Mouse (Mus musculus) midbrain, embryonic 14.5 days (tissue): Measurements from ENCODE around the gene Vwf. TPM values are rescaled to one million over a fixed set of nuclear protein-coding genes. Genes with fewer than 3 reads are reported as not detected.

Experiments used
- ATAC-seq: fragments of 200-750 bp; cut with Nextera tagmentation; 2 replicates; pipeline ENCODE4 v1.8.0; 2017; ENCODE audit warnings: moderate number of reproducible peaks, moderate library complexity; ENCODE audit not compliant: low FRiP score, low TSS enrichment
- DNase-seq: peaks from one replicate; pipeline ENCODE4 v3.0.0-alpha.2; 2015
- H3K27ac ChIP-seq: fragments of 300-500 bp; sonication (generic); replicated peaks from 2 replicates; pipeline ENCODE4 v1.5.1; 2014; ENCODE audit warnings: mild to moderate bottlenecking, low read depth, low read length, moderate library complexity
- H3K27me3 ChIP-seq: fragments of 300-500 bp; sonication (generic); 2 replicates; pipeline ENCODE4 v1.6.1; 2014; ENCODE audit warnings: low read length, control low read depth, mixed read lengths; ENCODE audit not compliant: control insufficient read depth, insufficient read depth
- H3K36me3 ChIP-seq: fragments of 300-500 bp; sonication (generic); 2 replicates; pipeline ENCODE4 v1.6.1; 2014; ENCODE audit warnings: low read length, control low read depth; ENCODE audit not compliant: control insufficient read depth, insufficient read depth
- H3K4me1 ChIP-seq: fragments of 300-500 bp; sonication (generic); 2 replicates; pipeline ENCODE4 v1.6.1; 2014; ENCODE audit warnings: mild to moderate bottlenecking, antibody characterized with exemption, low read length, control low read depth; ENCODE audit not compliant: control insufficient read depth, insufficient read depth
- H3K4me2 ChIP-seq: fragments of 300-500 bp; sonication (generic); 2 replicates; pipeline ENCODE4 v1.6.1; 2014; ENCODE audit warnings: mild to moderate bottlenecking, low read length, moderate library complexity
- H3K4me3 ChIP-seq: fragments of 300-500 bp; sonication (generic); replicated peaks from 2 replicates; pipeline ENCODE4 v1.5.1; 2014; ENCODE audit warnings: low read depth, low read length
- H3K9ac ChIP-seq: fragments of 300-500 bp; sonication (generic); replicated peaks from 2 replicates; pipeline ENCODE4 v1.6.1; 2014; ENCODE audit warnings: mild to moderate bottlenecking, low read length, moderate library complexity
- H3K9me3 ChIP-seq: fragments of 300-500 bp; sonication (generic); 2 replicates; pipeline ENCODE4 v1.6.1; 2016; ENCODE audit warnings: low read length, control low read depth, mixed read lengths; ENCODE audit not compliant: control insufficient read depth
- WGBS: fragments of 180-500 bp; shearing (Covaris S2); extraction: QIAGEN DNeasy Blood & Tissue Kit; methylation state at CpG from one replicate; pipeline ENCODE4 v1.1.7; 2014; 5-methylcytosine and 5-hydroxymethylcytosine counted together
- polyA plus RNA-seq: library from polyadenylated mRNA; unstranded; fragments of >200 nt; fragmentation: Nextera tagmentation; extraction: Ambion mirVana; gene quantifications from 2 replicates; pipeline ENCODE4 v1.2.1, GENCODE M21; 2014

Gene Vwf
- polyA plus RNA-seq, 1 experiment from 2014 or later, result 10.0 TPM

GRCm38 (mm10) chr6:125558831-125559230 is 12.3 kb downstream of the Vwf start:
- 85% methylated on average over 8 of the region's 8 CpGs for WGBS
- no peak for ATAC-seq

GRCm38 (mm10) chr6:125561031-125561430 is 14.5 kb downstream of the Vwf start:
- no peak for ATAC-seq
- no peak overlapping the region for H3K27ac ChIP-seq

More at GRCm38 (mm10) chr6:125558831-125559230, 12.3 kb downstream of the Vwf start:
- Histone ChIP-seq H3K36me3 (no peaks in the 10 kb centered on the region), H3K27me3 (no peaks in the 10 kb centered on the region), H3K4me2 (no peak overlapping the region), H3K4me3 (no peak overlapping the region), H3K9ac (no peak overlapping the region), H3K9me3 (no peaks in the 10 kb centered on the region), H3K27ac (no peak overlapping the region), H3K4me1 (no peaks in the 10 kb centered on the region)
- no peak for DNase-seq

GRCm38 (mm10) chr6:125561521-125561920 is 14.9 kb downstream of the Vwf start:
- DNase-seq (no peak), ATAC-seq (no peak)
- Histone ChIP-seq H3K27me3 (no peaks in the 10 kb centered on the region), H3K27ac (no peak overlapping the region), H3K4me3 (no peak overlapping the region), H3K36me3 (no peaks in the 10 kb centered on the region), H3K9me3 (no peaks in the 10 kb centered on the region), H3K9ac (no peak overlapping the region), H3K4me1 (no peaks in the 10 kb centered on the region), H3K4me2 (no peak overlapping the region)
- 86% methylated on average over 2 of the region's 2 CpGs for WGBS

More at GRCm38 (mm10) chr6:125561031-125561430, 14.5 kb downstream of the Vwf start:
- H3K9ac ChIP-seq, result no peak overlapping the region
- no peak overlapping the region for H3K4me2 ChIP-seq
- no peak overlapping the region for H3K4me3 ChIP-seq
- no peaks in the 10 kb centered on the region for H3K36me3 ChIP-seq
- no peaks in the 10 kb centered on the region for H3K27me3 ChIP-seq
- H3K4me1 ChIP-seq, result no peaks in the 10 kb centered on the region
- 82% methylated on average over 5 of the region's 5 CpGs for WGBS
- no peak for DNase-seq
- no peaks in the 10 kb centered on the region for H3K9me3 ChIP-seq

DNA sequence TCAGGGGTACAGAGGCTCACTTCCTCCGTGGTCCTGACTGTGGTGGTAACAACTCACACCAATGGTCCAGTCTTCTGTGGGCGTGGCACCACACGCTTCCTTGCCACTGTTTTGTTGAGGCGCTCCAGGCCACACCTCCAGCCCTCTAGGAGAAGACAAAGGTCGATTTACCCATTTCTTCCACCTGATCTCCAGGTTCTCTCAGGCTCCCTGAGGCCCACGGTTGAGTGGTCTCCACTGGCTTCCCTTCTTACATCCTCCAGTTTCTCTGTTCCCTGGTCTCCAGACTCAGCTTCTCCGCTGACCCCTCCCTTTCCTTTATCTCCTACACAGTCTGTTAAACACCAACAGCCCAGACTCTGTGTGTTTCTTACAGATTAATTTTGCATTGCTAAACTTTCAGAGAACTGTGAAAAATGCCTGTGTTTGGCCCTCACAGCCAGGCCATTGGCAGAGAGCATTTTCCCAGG is 18.3 kb downstream of the Vwf start:
- ATAC-seq (no peak), DNase-seq (no peak)
- no peaks in the 10 kb centered on the region for H3K4me1 ChIP-seq
- H3K27ac ChIP-seq, result no peak overlapping the region
- H3K4me2 ChIP-seq, result no peak overlapping the region
- no peaks in the 10 kb centered on the region for H3K27me3 ChIP-seq
- no peak overlapping the region for H3K4me3 ChIP-seq
- WGBS, result 60% methylated on average over 7 of the region's 7 CpGs
- no peak overlapping the region for H3K9ac ChIP-seq
- H3K9me3 ChIP-seq, result no peaks in the 10 kb centered on the region
- no peaks in the 10 kb centered on the region for H3K36me3 ChIP-seq

- no peak overlapping the region for H3K4me2 ChIP-seq
- no peak overlapping the region for H3K4me3 ChIP-seq
- no peaks in the 10 kb centered on the region for H3K4me1 ChIP-seq
- no peaks in the 10 kb centered on the region for H3K9me3 ChIP-seq
- no peak overlapping the region for H3K9ac ChIP-seq
- no peaks in the 10 kb centered on the region for H3K27me3 ChIP-seq
- no peak overlapping the region for H3K27ac ChIP-seq
- DNase-seq, result no peak
- no peaks in the 10 kb centered on the region for H3K36me3 ChIP-seq
- 80% methylated on average over 6 of the region's 6 CpGs for WGBS
- no peak for ATAC-seq
Measured at GRCm38 (mm10) chr6:125565326-125565725, 18.8 kb downstream of the Vwf start.

DNA sequence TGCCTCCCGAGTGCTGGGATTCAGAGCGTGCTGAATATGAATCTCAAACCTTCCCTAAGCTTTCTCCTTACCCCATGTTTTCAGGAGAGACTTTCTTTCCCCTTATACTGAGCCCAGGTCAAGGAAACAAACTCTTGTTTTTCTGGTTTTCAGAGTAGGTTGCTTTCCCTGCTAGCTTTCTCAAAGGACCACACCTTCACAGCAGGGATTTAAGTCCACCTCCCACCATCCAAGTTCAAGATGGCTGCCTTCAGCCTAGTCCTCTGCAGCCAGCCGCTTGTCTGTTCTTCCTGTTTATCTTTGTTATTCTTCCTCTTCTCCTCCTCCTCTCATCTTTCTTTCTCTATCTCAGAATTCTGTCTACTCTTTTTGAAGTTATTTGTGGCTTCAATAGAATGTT is 20.1 kb downstream of the Vwf start:
- ATAC-seq (no peak), DNase-seq (no peak)
- no peaks in the 10 kb centered on the region for H3K27me3 ChIP-seq
- no peaks in the 10 kb centered on the region for H3K36me3 ChIP-seq
- no peaks in the 10 kb centered on the region for H3K4me1 ChIP-seq
- H3K4me3 ChIP-seq, result no peak overlapping the region
- no peak overlapping the region for H3K9ac ChIP-seq
- 93% methylated on average over 3 of the region's 3 CpGs for WGBS
- H3K4me2 ChIP-seq, result no peak overlapping the region
- H3K27ac ChIP-seq, result no peak overlapping the region
- no peaks in the 10 kb centered on the region for H3K9me3 ChIP-seq

DNA sequence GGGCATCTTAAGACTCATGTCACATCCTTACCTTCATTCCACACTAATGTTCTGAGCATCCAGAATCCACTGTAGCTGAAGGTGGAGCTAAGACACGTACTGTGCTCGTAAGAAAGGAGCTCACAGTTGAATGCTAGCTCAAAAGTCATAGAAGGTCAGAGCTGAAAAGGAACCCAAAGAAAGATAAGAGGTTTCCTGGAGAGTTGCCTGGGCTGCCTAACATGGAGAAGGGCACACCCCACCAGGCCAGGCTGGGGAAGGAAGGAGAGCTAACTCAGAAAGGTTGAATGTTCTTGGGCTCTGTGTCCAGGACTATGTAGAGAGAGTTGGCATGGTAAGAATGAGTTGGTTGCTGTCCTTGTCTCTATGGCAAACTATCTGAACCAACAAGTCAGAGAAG is 21.8 kb downstream of the Vwf start:
- H3K4me3 ChIP-seq, result no peak overlapping the region
- H3K27ac ChIP-seq, result no peak overlapping the region
- H3K36me3 ChIP-seq, result no peaks in the 10 kb centered on the region
- H3K9ac ChIP-seq, result no peak overlapping the region
- no peak overlapping the region for H3K4me2 ChIP-seq
- DNase-seq (no peak), ATAC-seq (no peak)
- H3K9me3 ChIP-seq, result no peaks in the 10 kb centered on the region
- no peaks in the 10 kb centered on the region for H3K27me3 ChIP-seq
- WGBS, result 89% methylated on average over 2 of the region's 2 CpGs
- peaks cover 7% of the 10 kb centered on the region; the same call in 1 of the 2 replicates for H3K4me1 ChIP-seq

DNA sequence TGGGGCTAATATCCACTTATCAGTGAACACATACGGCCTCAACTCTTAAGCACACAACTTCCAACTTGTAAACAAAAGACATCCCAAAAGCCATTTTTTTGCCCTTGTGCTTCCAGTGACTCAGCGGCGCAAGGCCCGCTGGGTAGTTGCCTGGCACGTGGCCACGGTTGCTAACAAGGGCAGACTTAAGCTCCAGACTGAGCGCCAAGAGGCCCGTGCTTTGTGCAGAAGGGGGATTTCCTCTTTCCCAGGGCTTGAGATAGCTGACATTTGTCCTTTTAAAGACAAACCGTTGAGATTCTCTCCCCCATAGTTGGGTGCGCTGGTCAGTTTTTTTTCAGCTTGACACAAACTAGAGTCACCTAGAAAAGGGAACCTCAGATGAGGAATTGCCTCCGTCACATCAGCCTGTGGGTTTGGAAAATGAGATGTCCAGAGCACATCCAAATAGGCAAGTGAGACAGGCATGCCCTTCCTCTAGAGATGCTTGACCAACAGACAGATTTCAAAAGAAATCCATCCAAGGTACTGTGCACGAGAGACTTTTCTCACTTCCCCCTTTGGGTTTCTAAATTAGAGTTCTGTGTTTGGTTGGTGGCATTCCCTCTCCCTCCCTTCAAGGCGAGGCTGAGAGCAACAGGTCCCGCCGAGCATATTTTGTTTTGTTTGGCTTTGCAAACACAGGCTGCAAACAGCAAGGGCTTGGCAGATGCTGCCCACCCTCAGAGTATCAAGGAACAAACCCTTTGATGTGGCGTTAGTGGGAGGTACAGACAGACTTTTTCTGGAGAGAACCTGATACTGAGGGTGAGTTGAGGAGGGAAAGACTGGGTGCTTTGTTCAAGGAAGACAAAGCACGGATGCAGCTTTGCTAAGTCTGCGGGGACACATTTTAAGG is 26.0 kb downstream of the Vwf start:
- DNase-seq (peak; percentile 79), ATAC-seq (no peak)
- 32% methylated on average over 18 of the region's 18 CpGs for WGBS

More for the DNA sequence above, 26.0 kb downstream of the Vwf start:
- no peaks in the 10 kb centered on the region for H3K27me3 ChIP-seq
- H3K9me3 ChIP-seq, result no peaks in the 10 kb centered on the region
- peak overlapping the region; percentile 45; the same call in 1 of the 2 replicates for H3K27ac ChIP-seq
- H3K4me2 ChIP-seq, result peak overlapping the region; percentile 47
- H3K4me3 ChIP-seq, result 0 out of 2 replicates have a peak overlapping the region, but pooled peaks have one; percentile 9
- H3K9ac ChIP-seq, result no peak overlapping the region
- H3K36me3 ChIP-seq, result no peaks in the 10 kb centered on the region
- peaks cover 7% of the 10 kb centered on the region; the same call in 1 of the 2 replicates for H3K4me1 ChIP-seq
